Mouse (Mus musculus) lung, postnatal 0 days (tissue): ENCODE results near the gene Robo1.

Experiments used
- CTCF ChIP-seq: IDR thresholded peaks from 2 replicates; pipeline ENCODE4 v1.5.1; 2016; ENCODE audit warnings: antibody characterized with exemption, mild to moderate bottlenecking
- EP300 ChIP-seq: IDR thresholded peaks from 2 replicates; pipeline ENCODE4 v1.6.1; 2016; ENCODE audit warnings: antibody characterized with exemption, mild to moderate bottlenecking, control low read depth

DNA sequence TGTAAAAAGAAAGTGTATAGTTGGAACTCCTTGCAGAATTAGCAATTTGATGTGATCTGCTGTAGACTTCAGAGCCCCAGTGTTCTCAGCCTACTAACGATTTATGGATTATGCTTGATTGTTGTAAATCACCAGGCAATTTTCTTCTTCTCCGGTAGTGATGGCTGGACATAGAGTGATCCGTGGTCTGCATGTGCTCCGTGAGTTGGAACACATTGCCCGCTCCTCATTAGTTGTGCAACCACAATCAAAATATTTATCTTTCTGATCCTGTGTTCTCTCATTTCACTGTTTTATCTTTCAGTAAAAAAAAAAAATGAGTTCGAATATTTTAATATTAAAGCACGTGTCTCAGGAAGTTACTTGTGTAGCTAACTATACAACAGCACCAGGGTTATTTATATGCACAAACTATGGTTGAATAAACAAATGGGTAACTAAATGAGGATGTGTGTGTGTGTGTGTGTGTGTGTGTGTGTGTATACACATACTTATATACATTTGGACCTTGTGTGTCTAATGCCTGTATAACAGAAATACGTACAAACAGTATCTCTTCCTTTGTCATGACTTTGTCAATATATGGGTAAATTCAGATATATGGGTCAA, 331.3 kb downstream of the Robo1 start:
- TF ChIP-seq CTCF (no peak), EP300 (no peak)
